Mouse (Mus musculus): ENCODE results near the gene Suv39h1. TPM values are rescaled to one million over a fixed set of nuclear protein-coding genes. Genes with fewer than 3 reads are reported as not detected.
A peak's percentile ranks its signal among the peaks of the same experiment; 100 is the strongest.
"Not testable (repeated sequence)": the region's sequence is repeated elsewhere in the genome, so short reads cannot be mapped to it uniquely, and the experiment has no call there.

Suv39h1 gene
- total RNA-seq, 1 experiment: 42.6 TPM

DNA sequence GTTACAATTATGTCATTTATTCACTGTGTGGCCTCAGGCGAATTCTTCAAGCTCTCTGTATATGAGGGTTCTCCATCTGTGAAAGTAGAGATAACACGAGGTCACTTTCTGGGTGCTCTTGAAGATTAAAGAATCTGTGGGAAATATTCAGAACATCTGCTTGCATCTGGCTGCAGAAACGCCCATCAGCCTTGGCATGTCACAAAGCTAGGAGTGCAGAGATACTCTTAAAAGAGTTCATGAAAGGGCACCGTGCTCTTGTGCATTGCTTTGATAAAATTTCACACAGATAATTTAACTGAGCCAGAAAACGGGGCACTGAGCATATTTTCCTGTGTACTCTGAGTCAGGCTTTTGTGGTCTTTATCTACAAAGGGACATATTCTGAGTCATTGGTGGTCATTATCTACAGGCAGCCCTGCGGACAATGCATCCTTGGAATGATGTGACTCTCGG is 27.7 kb upstream of the Suv39h1 start:
- H3K27ac ChIP-seq (ENCODE audit: insufficient read depth, low read depth, low read length, poor library complexity, severe bottlenecking): no peak overlapping the region
- in situ Hi-C loops (cut with MboI; ENCODE audit: low sequenced_read_pairs in 2 of 2, unreplicated experiment in 2 of 2): no loop called here
- no peaks in the 10 kb centered on the region; a peak in 1 of 4 replicates for H3K4me1 ChIP-seq (ENCODE audit: control insufficient read depth in 2 of 2, insufficient read depth in 2 of 2, low read length in 2 of 2, poor library complexity in 1 of 2)
- DNase-seq (ENCODE audit: low read depth, low spot score): no peak
- no peak overlapping the region for H3K9ac ChIP-seq (ENCODE audit: insufficient read depth, low read depth, low read length, poor library complexity, severe bottlenecking)
- H3K4me3 ChIP-seq (ENCODE audit: insufficient read depth in 1 of 2, low read depth in 1 of 2, low read length in 2 of 2, poor library complexity in 1 of 2, severe bottlenecking in 1 of 2): no peak overlapping the region
- H3K36me3 ChIP-seq (ENCODE audit: control insufficient read depth, insufficient read depth, low read length, poor library complexity, severe bottlenecking): no peaks in the 10 kb centered on the region
- H3K9me3 ChIP-seq (ENCODE audit: control insufficient read depth, insufficient read depth, low read depth, low read length): no peaks in the 10 kb centered on the region
- TF ChIP-seq ZNF384 (IDR thresholded peaks at IDR 0.05; ENCODE audit: low read depth, low read length) (no peak), ZC3H11A (IDR thresholded peaks at IDR 0.05; ENCODE audit: borderline replicate concordance, low read depth, low read length) (no peak), MAFK (IDR thresholded peaks at IDR 0.05; ENCODE audit: insufficient read depth, low read depth, low read length) (no peak), CHD2 (IDR thresholded peaks at IDR 0.05; ENCODE audit: low read depth, low read length) (no peak), HCFC1 (IDR thresholded peaks at IDR 0.05; ENCODE audit: borderline replicate concordance, insufficient read depth, low read length) (no peak)

DNA sequence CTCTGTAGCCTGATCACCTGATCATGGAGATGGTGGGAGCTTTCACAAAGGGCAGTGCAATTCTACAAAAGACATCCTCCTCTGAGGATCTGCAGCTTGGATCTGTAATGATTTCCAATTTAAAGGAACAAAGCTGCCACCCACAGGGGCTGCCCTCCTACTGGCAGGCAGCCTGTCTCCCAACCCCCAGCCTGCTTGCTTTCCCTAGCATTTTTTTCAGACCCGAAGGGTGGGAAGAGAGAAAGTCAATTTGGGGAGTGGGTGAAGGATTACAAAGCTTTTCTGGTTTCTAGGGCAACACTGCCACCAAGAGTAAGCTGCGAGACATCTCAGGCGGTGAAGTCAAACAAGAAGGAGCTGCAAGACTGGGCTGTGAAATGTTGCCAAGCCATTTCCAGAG is 26.5 kb upstream of the Suv39h1 start:
- H3K9ac ChIP-seq (ENCODE audit: insufficient read depth, low read depth, low read length, poor library complexity, severe bottlenecking): no peak overlapping the region
- TF ChIP-seq ZNF384 (IDR thresholded peaks at IDR 0.05; ENCODE audit: low read depth, low read length) (peak; percentile 100), MAFK (IDR thresholded peaks at IDR 0.05; ENCODE audit: insufficient read depth, low read depth, low read length) (peak; percentile 43; the same call in 1 of the 2 replicates), HCFC1 (IDR thresholded peaks at IDR 0.05; ENCODE audit: borderline replicate concordance, insufficient read depth, low read length) (no peak), ZC3H11A (IDR thresholded peaks at IDR 0.05; ENCODE audit: borderline replicate concordance, low read depth, low read length) (peak; percentile 60; the same call in 1 of the 2 replicates), CHD2 (IDR thresholded peaks at IDR 0.05; ENCODE audit: low read depth, low read length) (peak; percentile 73; the same call in 1 of the 2 replicates)
- no peaks in the 10 kb centered on the region for H3K36me3 ChIP-seq (ENCODE audit: control insufficient read depth, insufficient read depth, low read length, poor library complexity, severe bottlenecking)
- H3K4me1 ChIP-seq (ENCODE audit: control insufficient read depth in 2 of 2, insufficient read depth in 2 of 2, low read length in 2 of 2, poor library complexity in 1 of 2): no peaks in the 10 kb centered on the region; a peak in 1 of 4 replicates
- peak; percentile 72 for DNase-seq (ENCODE audit: low read depth, low spot score)
- H3K9me3 ChIP-seq (ENCODE audit: control insufficient read depth, insufficient read depth, low read depth, low read length): no peaks in the 10 kb centered on the region
- in situ Hi-C loops (cut with MboI; ENCODE audit: low sequenced_read_pairs in 2 of 2, unreplicated experiment in 2 of 2): no loop called here
- H3K4me3 ChIP-seq (ENCODE audit: insufficient read depth in 1 of 2, low read depth in 1 of 2, low read length in 2 of 2, poor library complexity in 1 of 2, severe bottlenecking in 1 of 2): no peak overlapping the region
- H3K27ac ChIP-seq (ENCODE audit: insufficient read depth, low read depth, low read length, poor library complexity, severe bottlenecking): no peak overlapping the region

DNA sequence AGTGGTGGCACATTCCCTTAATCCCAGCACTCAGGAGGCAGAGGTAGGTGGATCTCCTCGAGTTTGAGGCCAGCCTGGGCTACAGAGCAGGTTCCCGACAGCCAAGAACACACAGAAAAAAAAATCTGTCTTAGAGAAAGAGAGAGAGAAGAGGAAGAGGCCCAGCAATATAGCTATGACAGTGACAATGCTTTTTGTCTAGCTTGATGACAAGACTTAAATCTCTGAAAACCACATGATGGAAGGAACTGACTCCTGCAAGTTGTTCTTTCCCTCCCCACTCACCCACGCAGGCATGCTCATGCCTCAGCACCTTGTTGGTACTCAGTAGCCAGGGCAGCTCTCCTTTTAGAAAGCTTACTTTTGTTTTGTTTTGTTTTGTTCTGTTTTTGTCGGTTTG is 24.9 kb upstream of the Suv39h1 start:
- H3K27ac ChIP-seq (ENCODE audit: insufficient read depth, low read depth, low read length, poor library complexity, severe bottlenecking): no peak overlapping the region
- in situ Hi-C loops (cut with MboI; ENCODE audit: low sequenced_read_pairs in 2 of 2, unreplicated experiment in 2 of 2): no loop called here
- H3K4me3 ChIP-seq (ENCODE audit: insufficient read depth in 1 of 2, low read depth in 1 of 2, low read length in 2 of 2, poor library complexity in 1 of 2, severe bottlenecking in 1 of 2): no peak overlapping the region
- no peaks in the 10 kb centered on the region; a peak in 1 of 4 replicates for H3K4me1 ChIP-seq (ENCODE audit: control insufficient read depth in 2 of 2, insufficient read depth in 2 of 2, low read length in 2 of 2, poor library complexity in 1 of 2)
- H3K36me3 ChIP-seq (ENCODE audit: control insufficient read depth, insufficient read depth, low read length, poor library complexity, severe bottlenecking): no peaks in the 10 kb centered on the region
- H3K9me3 ChIP-seq (ENCODE audit: control insufficient read depth, insufficient read depth, low read depth, low read length): no peaks in the 10 kb centered on the region
- no peak for DNase-seq (ENCODE audit: low read depth, low spot score)
- TF ChIP-seq ZC3H11A (IDR thresholded peaks at IDR 0.05; ENCODE audit: borderline replicate concordance, low read depth, low read length): no peak
- no peak overlapping the region for H3K9ac ChIP-seq (ENCODE audit: insufficient read depth, low read depth, low read length, poor library complexity, severe bottlenecking)

DNA sequence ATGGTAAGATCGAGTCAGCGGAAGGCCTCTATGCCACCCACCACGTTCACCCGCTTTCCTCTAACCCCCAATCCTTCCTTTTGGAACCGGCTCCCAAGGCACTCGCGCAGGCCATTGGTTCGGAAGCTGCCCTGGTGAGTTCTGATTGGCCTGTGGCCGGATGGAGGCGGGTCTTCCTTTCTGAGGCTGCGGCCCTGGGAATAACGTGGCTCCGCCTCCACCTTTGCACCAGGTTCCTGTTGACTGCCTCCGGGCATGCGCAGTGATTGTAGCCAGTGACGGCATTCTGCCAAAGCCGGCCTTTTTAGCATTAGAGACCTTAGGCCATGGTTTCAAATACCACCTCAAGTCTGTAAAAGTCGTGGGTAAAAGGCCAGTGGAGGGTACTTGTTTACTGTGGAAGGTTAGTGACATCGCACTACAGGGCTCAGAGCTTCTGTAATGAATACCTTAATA is 22.3 kb upstream of the Suv39h1 start:
- Histone ChIP-seq H3K9ac (ENCODE audit: insufficient read depth, low read depth, low read length, poor library complexity, severe bottlenecking) (peak overlapping the region; percentile 80), H3K27ac (ENCODE audit: insufficient read depth, low read depth, low read length, poor library complexity, severe bottlenecking) (peak overlapping the region; percentile 84)

DNA sequence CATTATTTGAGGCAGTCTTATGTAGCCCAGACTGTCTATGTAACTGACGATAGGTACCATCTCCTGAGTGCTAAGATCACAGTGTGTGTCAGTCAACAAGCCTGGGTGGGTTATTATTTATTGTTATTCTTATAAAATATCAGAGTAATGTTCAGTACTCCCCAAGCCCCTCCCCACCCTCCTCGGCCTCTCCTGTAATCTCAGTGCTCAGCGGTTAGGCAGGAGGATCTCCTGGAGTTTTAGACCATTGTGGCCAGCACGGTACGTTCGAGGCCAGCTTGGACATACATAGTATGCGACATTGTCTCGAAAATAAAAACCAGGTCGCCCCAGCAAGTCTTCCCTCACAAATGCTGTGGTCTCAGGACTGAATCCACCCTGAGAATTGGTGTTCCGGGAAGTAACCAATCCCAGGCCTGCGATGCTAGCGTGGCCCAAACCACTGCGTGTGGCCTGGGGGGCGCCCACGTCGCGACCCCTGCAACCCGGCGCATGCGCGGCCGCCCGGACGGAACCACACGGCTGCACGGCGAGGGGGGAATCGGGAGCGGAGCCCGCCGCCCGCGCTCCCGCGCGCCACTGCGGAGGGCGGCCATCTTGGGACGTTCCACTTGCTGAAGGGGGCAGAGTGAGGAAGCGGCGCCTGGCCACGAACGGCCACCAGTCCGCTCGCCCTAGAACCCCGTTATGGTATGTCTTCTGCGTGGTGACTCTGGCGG is 21.7 kb upstream of the Suv39h1 start:
- H3K36me3 ChIP-seq (ENCODE audit: control insufficient read depth, insufficient read depth, low read length, poor library complexity, severe bottlenecking); in situ Hi-C loops (cut with MboI; ENCODE audit: low sequenced_read_pairs in 2 of 2, unreplicated experiment in 2 of 2); H3K4me1 ChIP-seq (ENCODE audit: control insufficient read depth in 2 of 2, insufficient read depth in 2 of 2, low read length in 2 of 2, poor library complexity in 1 of 2); DNase-seq (ENCODE audit: low read depth, low spot score); H3K9me3 ChIP-seq (ENCODE audit: control insufficient read depth, insufficient read depth, low read depth, low read length): not testable (repeated sequence)
- peak overlapping the region; percentile 49 to 82 for H3K4me3 ChIP-seq (ENCODE audit: insufficient read depth in 1 of 2, low read depth in 1 of 2, low read length in 2 of 2, poor library complexity in 1 of 2, severe bottlenecking in 1 of 2)
- H3K9ac ChIP-seq (ENCODE audit: insufficient read depth, low read depth, low read length, poor library complexity, severe bottlenecking): peak overlapping the region; percentile 80
- H3K27ac ChIP-seq (ENCODE audit: insufficient read depth, low read depth, low read length, poor library complexity, severe bottlenecking): peak overlapping the region; percentile 84; the same call in 1 of the 2 replicates

More for the DNA sequence above, 22.3 kb upstream of the Suv39h1 start:
- Histone ChIP-seq H3K4me1 (ENCODE audit: control insufficient read depth in 2 of 2, insufficient read depth in 2 of 2, low read length in 2 of 2, poor library complexity in 1 of 2) (no peaks in the 10 kb centered on the region; a peak in 1 of 4 replicates), H3K9me3 (ENCODE audit: control insufficient read depth, insufficient read depth, low read depth, low read length) (no peaks in the 10 kb centered on the region), H3K36me3 (ENCODE audit: control insufficient read depth, insufficient read depth, low read length, poor library complexity, severe bottlenecking) (no peaks in the 10 kb centered on the region), H3K4me3 (ENCODE audit: insufficient read depth in 1 of 2, low read depth in 1 of 2, low read length in 2 of 2, poor library complexity in 1 of 2, severe bottlenecking in 1 of 2) (peak overlapping the region; percentile 56 to 82)
- in situ Hi-C loops (cut with MboI; ENCODE audit: low sequenced_read_pairs in 2 of 2, unreplicated experiment in 2 of 2): no loop called here
- TF ChIP-seq ZNF384 (IDR thresholded peaks at IDR 0.05; ENCODE audit: low read depth, low read length) (no peak), MAFK (IDR thresholded peaks at IDR 0.05; ENCODE audit: insufficient read depth, low read depth, low read length) (no peak), CHD2 (IDR thresholded peaks at IDR 0.05; ENCODE audit: low read depth, low read length) (no peak), HCFC1 (IDR thresholded peaks at IDR 0.05; ENCODE audit: borderline replicate concordance, insufficient read depth, low read length) (no peak), ZC3H11A (IDR thresholded peaks at IDR 0.05; ENCODE audit: borderline replicate concordance, low read depth, low read length) (no peak)
- peak; percentile 80 for DNase-seq (ENCODE audit: low read depth, low spot score)
